Mouse (Mus musculus) cerebellum, adult 9-11 months (tissue): ENCODE measurements around the gene Nr1h3.

ENCODE experiments used
- DNase-seq: peaks from one replicate; pipeline ENCODE4 v3.0.0; 2022

Gene Nr1h3

DNA sequence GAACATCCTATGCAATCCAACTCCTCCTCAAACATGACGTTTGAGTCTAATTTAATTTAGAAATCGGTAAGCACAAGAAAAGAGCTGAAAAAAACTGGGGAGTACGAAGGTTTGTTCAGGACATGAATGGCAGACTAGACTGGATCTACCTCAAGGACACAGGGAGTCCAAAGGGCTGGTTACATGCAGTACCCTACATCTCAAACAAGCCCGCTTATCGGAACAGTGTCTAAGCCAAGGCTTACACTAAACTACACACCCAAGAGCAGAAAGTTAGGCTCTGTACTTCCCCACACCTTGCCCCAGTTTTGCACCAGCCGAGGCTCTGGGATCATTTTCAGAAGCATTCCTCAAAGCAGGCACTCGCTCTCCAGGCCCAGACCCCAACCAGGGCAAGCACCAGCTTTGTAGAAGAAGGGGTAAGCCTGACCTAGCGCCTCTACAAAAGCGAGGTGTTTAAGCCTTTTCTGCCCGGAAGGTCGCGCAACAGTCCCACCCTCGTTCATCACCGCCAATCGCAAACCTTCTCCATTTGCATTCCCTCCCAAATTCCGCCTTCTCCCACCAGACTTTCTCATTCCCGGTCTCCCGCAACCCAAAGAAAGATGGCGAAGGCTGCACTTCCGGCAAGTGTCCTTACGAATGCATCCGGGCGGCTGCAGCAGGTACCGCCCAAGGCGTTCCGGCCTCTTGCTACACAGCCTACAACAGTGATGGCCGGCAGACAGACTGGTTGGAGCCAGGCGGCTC lies at the start of gene Nr1h3, which contains the start of gene Acp2:
Gene Nr1h3 (minus strand): TSS at position 613 of the 750 bp plus-strand sequence.
Gene Acp2 (plus strand): TSS at position 664 of the 750 bp plus-strand sequence.
- DNase-seq = peak; percentile 95

DNA sequence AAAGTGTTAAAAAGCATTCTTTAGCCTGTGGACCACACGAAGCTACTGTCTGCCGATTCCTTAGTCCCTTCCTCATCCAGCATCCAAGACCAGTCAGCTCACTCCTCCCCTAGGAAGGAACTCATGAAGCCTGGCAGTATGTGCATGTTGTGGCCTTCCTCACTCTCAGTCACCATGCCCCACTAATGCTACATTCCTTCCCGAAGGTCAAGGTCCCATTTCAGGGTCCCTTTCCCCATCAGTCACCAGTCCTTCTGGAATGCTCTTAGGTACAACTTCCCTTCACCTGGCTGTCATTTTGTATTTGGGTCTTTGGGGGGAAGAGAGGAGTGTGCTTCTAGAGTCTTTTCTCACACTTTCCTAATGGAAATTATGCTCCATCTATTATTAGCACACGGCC lies 49.4 kb upstream of the Nr1h3 start:
- DNase-seq = no peak

- DNase-seq = no peak
These were observed 45.7 kb upstream of the Nr1h3 start for GRCm38 (mm10) chr2:91248366-91248765.

DNA sequence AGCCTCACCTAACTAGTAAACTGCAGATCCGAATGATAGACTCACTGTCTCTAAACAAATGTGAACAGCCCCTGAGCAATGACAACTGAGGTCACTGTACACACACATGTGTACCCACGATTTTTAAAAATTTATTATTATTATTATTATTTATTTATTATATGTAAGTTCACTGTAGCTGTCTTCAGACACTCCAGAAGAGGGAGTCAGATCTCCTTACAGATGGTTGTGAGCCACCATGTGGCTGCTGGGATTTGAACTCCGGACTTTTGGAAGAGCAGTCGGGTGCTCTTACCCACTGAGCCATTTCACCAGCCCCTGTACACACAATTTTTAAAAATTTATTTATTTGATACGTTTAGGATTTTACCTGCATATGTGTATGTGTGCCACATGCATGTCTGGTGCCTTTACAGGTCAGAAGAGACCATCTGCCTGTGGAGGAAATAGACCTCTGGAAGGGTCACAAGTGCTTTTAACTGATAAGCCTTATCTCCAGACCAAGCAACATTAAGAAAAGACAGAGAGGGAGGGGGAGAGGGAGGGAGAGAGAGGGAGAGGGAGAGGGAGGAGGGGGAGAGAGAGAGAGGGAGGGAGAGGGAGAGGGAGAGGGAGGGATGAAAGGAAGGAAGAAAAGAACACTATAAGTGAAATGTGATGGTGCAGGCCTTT lies 42.1 kb upstream of the Nr1h3 start:
- DNase-seq = no peak

GRCm38 (mm10) chr2:91243416-91243815 lies 40.8 kb upstream of the Nr1h3 start:
- peak; percentile 58 for DNase-seq

- DNase-seq = no peak
These were observed 39.9 kb upstream of the Nr1h3 start for GRCm38 (mm10) chr2:91242547-91242946.

- peak; percentile 47 for DNase-seq
These were observed 35.0 kb upstream of the Nr1h3 start for GRCm38 (mm10) chr2:91237511-91238080.

- DNase-seq = peak; percentile 93
These were observed 34.2 kb upstream of the Nr1h3 start, which contains the start of gene Ddb2 for GRCm38 (mm10) chr2:91236601-91237510. TSS of gene Ddb2 (minus strand) at chr2:91236982.

DNA sequence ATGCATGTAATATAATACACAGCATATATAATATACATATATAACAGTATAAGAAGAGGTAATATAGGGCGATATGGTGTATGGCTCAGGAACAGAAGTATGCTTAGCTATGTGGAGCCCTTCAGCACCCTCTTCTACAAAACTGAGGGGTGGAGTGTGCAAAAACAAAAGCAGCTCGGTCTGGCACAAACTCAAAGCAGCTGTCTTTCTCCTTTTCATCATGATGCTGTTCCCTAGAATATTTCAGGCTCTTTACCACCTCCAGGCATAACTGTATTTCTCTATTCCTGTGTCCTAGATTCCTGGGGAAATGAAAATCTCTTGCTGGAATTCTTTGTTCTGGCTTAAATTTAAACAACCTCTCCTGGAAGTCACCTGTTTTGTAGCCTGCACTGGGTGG lies 27.1 kb upstream of the Nr1h3 start:
- no peak for DNase-seq

GRCm38 (mm10) chr2:91223614-91224013 lies 21.0 kb upstream of the Nr1h3 start:
- DNase-seq = no peak

DNA sequence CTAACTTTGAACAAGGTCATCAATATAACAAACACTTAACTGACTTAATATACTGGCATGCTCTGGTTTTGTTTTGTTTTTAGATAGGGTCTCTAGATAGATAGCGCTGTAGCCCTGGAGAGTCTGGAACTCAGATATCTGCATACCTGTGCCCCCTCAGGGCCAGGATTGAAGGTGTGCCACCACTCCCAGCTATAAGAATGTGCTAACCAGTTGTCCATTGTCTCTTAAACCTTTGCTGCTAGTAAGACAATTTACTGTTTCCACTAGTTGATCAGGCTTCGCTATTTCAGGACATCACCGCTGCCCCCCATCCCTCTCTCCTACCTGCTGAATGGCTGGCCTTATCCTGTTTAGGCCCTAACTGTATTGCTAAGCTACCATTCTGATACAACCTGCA lies 17.9 kb upstream of the Nr1h3 start:
- no peak for DNase-seq

- DNase-seq = no peak
These were observed 14.4 kb upstream of the Nr1h3 start for GRCm38 (mm10) chr2:91217032-91217431.

DNA sequence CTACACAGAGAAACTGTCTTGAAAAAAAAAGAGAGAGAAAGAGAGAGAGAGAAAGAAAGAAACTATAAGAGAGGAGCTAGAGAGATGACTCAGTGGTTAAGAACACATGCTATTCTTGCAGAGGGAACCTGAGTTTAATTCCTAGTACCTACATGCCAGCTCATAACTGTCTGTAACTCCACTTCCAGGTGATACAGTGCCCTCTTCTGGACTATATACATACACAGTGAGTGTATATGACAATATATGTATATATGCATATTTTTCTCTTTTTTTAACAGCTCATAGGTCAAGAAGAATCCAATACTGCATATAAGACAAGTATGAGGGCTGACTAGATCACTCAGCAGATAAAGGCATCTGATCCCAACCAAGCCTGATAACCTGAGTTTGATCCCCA lies 10.7 kb upstream of the Nr1h3 start:
- no peak for DNase-seq

- DNase-seq = no peak
These were observed 3.7 kb upstream of the Nr1h3 start for GRCm38 (mm10) chr2:91206254-91206775.

- no peak for DNase-seq
These were observed 480 bp upstream of the Nr1h3 start for GRCm38 (mm10) chr2:91202972-91203656.

DNA sequence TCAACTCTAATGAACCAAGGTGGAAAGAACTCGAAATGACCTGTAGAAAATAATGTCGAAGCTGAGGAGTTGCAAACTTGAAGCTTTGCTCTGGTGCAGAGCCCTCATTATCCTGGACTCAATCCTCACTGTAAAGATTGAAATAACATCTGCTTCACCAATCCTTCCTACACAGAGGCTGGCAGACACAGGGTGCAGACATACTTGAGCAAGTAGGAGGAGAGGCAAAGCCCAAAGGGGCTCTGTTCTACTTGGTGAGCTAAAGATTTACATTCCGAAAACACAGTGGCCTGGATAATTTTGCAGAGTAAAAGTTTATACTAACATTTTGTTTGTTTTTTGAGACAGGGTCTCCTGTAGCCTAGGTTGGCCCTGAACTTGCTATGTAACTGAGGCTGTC lies 3.7 kb downstream of the Nr1h3 start:
- DNase-seq = no peak

GRCm38 (mm10) chr2:91196577-91197001 lies 6.0 kb downstream of the Nr1h3 start:
- no peak for DNase-seq

DNA sequence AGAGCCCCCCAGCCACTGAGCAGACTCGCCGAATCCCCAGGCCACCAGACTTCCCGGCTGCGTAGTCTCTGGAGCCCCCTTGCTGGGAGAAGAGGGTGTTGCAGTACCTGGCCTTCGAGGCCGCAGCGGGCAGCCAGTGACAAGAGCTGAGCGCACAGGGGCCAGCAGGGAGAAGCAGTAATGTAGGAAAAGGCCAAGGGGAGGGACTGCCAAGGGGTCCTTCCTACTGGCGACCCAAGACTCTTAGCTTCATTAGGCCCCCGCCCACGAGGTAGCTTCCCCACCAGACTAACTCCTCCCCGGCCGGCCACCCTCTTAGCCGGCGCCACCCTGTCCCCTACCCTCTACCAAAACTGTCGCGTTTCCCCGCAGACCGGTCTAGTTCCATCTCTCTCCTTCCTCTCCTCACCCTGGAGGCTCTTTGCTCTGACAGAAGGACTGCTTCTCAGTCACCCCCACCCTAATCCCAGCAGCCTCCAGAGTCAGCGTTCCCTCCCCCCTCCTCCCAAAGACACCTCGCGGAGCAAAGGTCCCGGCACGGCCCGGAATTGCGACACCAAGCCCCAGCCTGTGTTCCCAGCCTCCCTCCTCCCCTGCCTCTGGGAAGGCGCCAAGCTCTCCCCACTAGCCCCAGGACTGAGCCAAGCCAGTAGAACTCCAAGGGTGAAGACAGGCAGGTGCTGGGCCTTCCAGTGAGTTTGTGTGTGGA lies 7.9 kb downstream of the Nr1h3 start:
- peak; percentile 85 for DNase-seq

GRCm38 (mm10) chr2:91190501-91190900 lies 12.1 kb downstream of the Nr1h3 start:
- no peak for DNase-seq

- no peak for DNase-seq
These were observed 15.2 kb downstream of the Nr1h3 start for GRCm38 (mm10) chr2:91187431-91187830.

- DNase-seq = no peak
These were observed 16.4 kb downstream of the Nr1h3 start for GRCm38 (mm10) chr2:91186208-91186607.
